Mouse (Mus musculus) spleen, postnatal 4 days (tissue): ENCODE data around the gene Rcor2.

ENCODE experiments used
- DNase-seq, 2 experiments: peaks; one replicate each; pipeline ENCODE4 v3.0.0; 2022; ENCODE audit warnings: low spot score in 2 of 2

The Rcor2 gene

GRCm38 (mm10) chr19:7267091-7267741 lies at the start of gene Rcor2:
TSS of gene Rcor2 (plus strand) at chr19:7267325.
- peak in 1 of 2 experiments; percentile 75 for DNase-seq

- no peak for DNase-seq
These were observed 49.2 kb upstream of the Rcor2 start for GRCm38 (mm10) chr19:7217926-7218267.

DNA sequence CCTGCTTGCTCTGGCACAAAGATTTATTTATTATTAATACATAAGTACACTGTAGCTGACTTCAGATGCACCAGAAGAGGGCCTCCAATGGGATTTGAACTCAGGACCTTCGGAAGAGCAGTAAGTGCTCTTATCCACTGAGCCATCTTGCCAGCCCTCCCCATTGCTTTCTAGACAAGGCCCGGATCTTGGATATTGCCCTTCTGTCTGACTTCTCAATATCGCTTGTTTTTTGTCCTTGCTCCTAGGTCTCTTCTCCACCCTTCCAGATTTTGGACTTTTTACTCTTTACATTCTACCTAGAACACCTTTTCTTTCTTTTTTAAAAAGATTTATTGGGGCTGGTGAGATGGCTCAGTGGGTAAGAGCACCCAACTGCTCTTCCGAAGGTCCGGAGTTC lies 48.4 kb upstream of the Rcor2 start:
- no peak for DNase-seq

- DNase-seq, result no peak
These were observed 44.9 kb upstream of the Rcor2 start for GRCm38 (mm10) chr19:7222196-7222595.

DNA sequence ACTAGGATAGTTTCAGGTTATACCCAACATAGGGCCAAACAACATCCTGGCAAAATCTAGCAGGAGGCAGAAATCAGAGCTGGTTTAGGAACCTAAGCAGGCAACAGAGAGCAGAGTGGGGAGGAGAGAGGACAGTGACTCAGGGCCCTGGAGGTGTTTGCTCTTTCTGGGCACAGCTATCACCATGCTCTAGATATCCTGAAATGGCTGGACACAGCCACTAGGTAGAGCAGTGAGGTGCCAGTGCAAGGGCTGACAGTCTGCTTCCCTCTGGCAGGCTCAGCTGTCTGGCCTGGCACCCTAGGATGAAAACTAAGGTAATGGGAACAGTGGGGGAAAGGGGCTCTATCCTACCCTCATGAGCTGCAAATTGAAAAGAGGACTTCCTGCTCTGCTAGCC lies 43.6 kb upstream of the Rcor2 start:
- DNase-seq, result no peak

- DNase-seq, result no peak
These were observed 42.9 kb upstream of the Rcor2 start for GRCm38 (mm10) chr19:7224253-7224652.

DNA sequence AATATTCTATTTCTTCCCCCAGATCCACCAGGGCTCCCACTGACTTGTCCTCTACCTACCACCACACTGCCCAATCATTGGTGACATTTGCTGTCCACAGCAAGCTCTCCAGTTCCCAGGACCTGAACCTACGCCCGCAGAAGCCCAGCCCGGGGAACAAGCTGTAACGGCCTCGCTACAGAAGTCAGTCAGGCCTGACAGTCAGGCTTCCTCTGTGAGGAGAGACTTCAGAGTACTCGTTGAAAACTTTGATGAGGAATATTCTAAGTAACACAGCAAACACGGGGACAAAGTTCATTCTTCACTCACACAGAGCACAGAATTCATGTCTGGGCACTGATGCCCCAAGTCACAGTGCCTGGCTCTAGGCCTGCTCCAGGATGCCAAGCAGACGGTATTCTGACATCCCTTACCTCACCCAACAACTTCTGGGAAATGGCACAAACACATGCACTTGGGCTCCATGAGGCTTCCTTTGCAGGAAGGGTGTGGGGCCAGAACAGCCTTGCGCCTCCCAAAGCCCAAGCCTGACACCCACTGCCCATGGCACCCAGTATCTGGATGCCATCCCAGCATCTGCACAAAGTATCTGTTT lies 41.9 kb upstream of the Rcor2 start:
- DNase-seq, result no peak

DNA sequence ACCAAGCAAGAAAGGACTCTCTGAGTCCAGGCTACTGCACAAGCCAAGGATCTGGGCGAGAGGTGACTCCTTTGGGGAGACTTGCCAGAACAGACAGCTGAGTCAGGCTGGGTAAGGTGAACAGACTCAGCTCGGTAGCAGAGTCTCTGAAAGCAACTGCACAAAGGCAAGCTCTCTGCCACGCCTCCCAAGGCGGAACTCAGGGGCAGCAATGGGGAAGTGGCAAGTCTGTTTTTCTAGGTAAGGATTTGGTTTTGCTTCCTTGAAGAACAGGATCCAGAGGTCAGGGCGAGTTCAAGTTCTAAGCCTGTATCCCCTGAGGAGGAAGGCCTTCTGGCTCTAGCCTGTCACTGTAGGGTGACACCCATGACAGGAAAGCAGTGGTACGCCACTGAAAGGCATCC lies 40.6 kb upstream of the Rcor2 start:
- peak in 1 of 2 experiments; percentile 39 for DNase-seq

DNA sequence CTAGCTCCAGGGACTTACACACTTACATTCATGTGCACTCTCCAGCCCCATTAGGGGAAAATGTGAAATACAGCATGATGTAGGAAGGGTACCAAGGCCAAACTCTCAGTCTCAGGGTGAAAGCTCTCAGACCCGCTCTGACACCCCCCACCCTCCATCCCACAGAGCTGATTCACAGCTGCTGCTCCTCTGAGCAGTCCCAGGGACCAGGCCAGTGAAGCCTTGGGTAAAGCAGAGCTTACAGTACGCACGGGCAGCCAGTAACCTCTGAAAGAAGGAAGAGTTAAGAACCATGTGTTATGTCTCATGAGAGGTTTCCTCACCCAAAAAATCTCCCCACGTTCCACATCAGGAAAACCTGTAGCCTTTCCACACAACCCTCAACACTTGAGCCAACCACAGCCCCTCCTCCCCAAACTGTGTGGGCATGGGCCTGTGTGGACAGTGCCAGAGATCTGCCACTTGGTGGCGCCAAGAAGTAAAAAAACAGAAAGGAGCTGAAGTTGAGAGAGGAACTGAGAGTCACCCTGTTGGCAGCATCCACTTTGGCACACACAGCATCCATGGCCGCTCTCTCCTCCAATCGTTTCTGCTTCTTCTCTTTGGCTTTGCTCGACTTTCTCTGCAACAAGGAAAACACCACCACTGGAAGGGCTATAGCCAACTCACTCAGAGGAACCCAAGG lies 32.4 kb upstream of the Rcor2 start:
- peak; percentile 73 to 86 for DNase-seq

DNA sequence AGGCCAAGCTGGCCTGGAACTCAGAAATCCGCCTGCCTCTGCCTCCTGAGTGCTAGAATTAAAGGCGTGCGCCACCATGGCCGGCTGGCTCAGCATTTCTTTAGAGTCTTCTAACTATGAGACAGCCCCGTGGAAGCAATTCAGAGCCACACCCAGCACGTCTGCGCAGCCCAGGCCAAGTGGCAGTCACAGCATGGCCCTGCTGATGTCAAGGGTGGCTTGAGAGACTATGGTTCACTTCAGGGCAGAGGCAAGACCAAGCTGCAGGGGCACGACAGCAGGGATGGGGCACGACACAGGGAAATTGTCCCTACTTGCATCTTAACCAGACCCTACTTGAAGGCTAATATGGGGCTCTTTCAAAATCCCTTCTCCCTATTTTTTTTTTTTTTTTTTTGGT lies 31.7 kb upstream of the Rcor2 start:
- DNase-seq, result no peak

- DNase-seq, result no peak
These were observed 31.1 kb upstream of the Rcor2 start for GRCm38 (mm10) chr19:7236011-7236410.

DNA sequence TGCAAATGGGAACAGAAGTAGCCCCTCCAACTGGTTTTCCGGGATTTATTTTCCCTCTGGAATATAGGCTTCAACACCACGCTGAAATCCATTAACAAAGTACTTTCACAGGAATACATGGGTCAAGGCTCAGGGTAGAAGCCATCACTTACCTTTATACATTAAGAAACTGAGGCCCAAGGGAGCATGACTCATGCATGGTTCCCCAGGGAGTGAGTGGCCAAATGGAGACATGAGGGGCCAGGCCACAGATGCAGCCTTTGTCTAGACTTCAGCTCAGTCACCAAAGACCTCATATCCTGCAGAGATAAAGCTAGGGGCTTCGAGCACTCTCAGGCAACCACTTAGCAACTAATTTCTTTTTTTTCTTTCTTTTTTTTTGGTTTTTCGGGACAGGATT lies 30.4 kb upstream of the Rcor2 start:
- no peak for DNase-seq

GRCm38 (mm10) chr19:7239574-7239973 lies 27.6 kb upstream of the Rcor2 start:
- no peak for DNase-seq

- peak in 1 of 2 experiments; percentile 25 for DNase-seq
These were observed 26.8 kb upstream of the Rcor2 start for GRCm38 (mm10) chr19:7240291-7240690.

- peak; percentile 92 to 97 for DNase-seq
These were observed 26.1 kb upstream of the Rcor2 start, which contains the start of gene Naa40 for GRCm38 (mm10) chr19:7240782-7241690. TSS of gene Naa40 (minus strand) at chr19:7241183.

GRCm38 (mm10) chr19:7246021-7246420 lies 21.1 kb upstream of the Rcor2 start:
- no peak for DNase-seq

- no peak for DNase-seq
These were observed 9.2 kb upstream of the Rcor2 start for GRCm38 (mm10) chr19:7257881-7258280.

DNA sequence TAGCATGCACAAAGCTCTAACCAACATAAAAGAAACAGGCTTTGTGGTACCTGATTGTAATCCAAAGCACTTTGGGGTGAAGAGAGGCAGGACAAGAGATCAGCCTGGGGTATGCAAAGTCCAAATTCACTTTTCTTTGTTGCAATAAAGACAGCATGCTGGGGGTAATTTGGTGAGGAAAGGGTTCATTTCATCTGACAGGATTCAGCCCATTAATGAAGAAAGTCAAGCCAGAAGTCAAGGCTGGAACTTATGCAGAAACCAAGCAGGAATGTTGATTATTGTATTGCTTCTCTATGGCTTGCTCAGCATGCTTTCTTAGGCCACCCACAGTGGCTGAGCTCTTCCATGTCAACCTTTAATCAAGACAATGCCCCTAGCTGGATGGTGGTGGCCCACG lies 5.6 kb upstream of the Rcor2 start:
- no peak for DNase-seq

GRCm38 (mm10) chr19:7261964-7262363 lies 5.2 kb upstream of the Rcor2 start:
- no peak for DNase-seq

- no peak for DNase-seq
These were observed 4.5 kb upstream of the Rcor2 start for GRCm38 (mm10) chr19:7262592-7262991.

DNA sequence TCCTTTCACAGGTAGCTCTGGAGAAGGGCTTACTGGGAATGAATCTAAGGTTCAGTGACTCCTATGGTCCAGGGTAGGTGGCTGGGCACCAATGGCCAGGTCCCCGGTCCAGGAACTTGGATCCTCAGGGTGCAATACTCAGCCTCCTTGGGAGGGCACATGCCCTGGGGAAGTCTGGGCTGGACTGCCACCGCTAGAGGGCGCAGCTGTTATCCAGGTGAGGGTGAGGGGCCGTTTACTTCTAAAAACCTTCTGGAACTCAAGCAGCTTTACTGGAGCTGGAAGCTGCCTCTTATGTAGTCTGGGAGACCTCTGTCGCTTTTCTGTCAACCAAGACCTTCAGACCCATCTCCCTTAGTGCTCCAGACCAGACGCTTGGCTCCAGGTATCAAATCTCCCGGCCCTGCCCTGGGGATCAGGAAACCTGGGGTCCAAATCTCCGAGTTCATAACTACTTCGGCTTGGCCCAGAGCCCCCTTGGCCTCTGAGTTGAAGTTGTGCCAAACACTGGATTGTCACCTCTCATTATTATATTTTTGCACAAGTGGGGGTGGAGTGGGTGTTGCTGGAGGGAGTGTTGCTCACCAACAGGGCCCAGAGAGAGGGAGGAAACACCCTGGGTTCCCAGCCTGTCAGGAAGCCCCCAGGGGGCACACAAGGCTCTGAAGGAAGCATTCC lies 2.9 kb upstream of the Rcor2 start:
- DNase-seq, result peak; percentile 78 to 96
